Mouse (Mus musculus): Measurements from ENCODE around the gene Slc47a2. TPM values are rescaled to one million over a fixed set of nuclear protein-coding genes. Genes with fewer than 3 reads are reported as not detected.

Gene Slc47a2
- polyA plus RNA-seq, 1 experiment, result 87.1 TPM

- H3K36me3 ChIP-seq (ENCODE audit: control insufficient read depth, insufficient read depth, low read length), result peaks cover 1% of the 10 kb centered on the region; the same call in 1 of the 2 replicates
- peaks cover 14% of the 10 kb centered on the region for H3K4me1 ChIP-seq (ENCODE audit: control insufficient read depth, insufficient read depth, low read length)
- no peaks in the 10 kb centered on the region for H3K27me3 ChIP-seq (ENCODE audit: control insufficient read depth, insufficient read depth, low read length)
- TF ChIP-seq CTCF (IDR thresholded peaks at IDR 0.05; ENCODE audit: control insufficient read depth, insufficient read depth, insufficient replicate concordance, low read depth, low read length) (no peak), POLR2A (IDR thresholded peaks at IDR 0.05; ENCODE audit: control insufficient read depth, low read depth, low read length) (no peak; the same call in 1 of the 2 replicates)
- H3K27ac ChIP-seq (ENCODE audit: control insufficient read depth, insufficient read depth, low read depth, low read length), result no peak overlapping the region
- H3K4me3 ChIP-seq (ENCODE audit: control insufficient read depth, low read depth, low read length), result peak overlapping the region; percentile 32; the same call in 1 of the 2 replicates
Measured at GRCm38 (mm10) chr11:61341233-61341632, 1.4 kb downstream of the Slc47a2 start.

- no peak for TF ChIP-seq CTCF (IDR thresholded peaks at IDR 0.05; ENCODE audit: control insufficient read depth, insufficient read depth, insufficient replicate concordance, low read depth, low read length)
- no peak for TF ChIP-seq POLR2A (IDR thresholded peaks at IDR 0.05; ENCODE audit: control insufficient read depth, low read depth, low read length)
- Histone ChIP-seq H3K36me3 (ENCODE audit: control insufficient read depth, insufficient read depth, low read length) (peaks cover 1% of the 10 kb centered on the region; the same call in 1 of the 2 replicates), H3K4me3 (ENCODE audit: control insufficient read depth, low read depth, low read length) (no peak overlapping the region), H3K4me1 (ENCODE audit: control insufficient read depth, insufficient read depth, low read length) (peaks cover 14% of the 10 kb centered on the region), H3K27ac (ENCODE audit: control insufficient read depth, insufficient read depth, low read depth, low read length) (no peak overlapping the region), H3K27me3 (ENCODE audit: control insufficient read depth, insufficient read depth, low read length) (no peaks in the 10 kb centered on the region)
Measured at GRCm38 (mm10) chr11:61340374-61340773, 2.3 kb downstream of the Slc47a2 start.

- TF ChIP-seq CTCF (IDR thresholded peaks at IDR 0.05; ENCODE audit: control insufficient read depth, insufficient read depth, insufficient replicate concordance, low read depth, low read length) (no peak), POLR2A (IDR thresholded peaks at IDR 0.05; ENCODE audit: control insufficient read depth, low read depth, low read length) (no peak)
- H3K4me3 ChIP-seq (ENCODE audit: control insufficient read depth, low read depth, low read length), result no peak overlapping the region
- H3K4me1 ChIP-seq (ENCODE audit: control insufficient read depth, insufficient read depth, low read length), result peaks cover 9% of the 10 kb centered on the region
- H3K27me3 ChIP-seq (ENCODE audit: control insufficient read depth, insufficient read depth, low read length), result no peaks in the 10 kb centered on the region
- no peak overlapping the region for H3K27ac ChIP-seq (ENCODE audit: control insufficient read depth, insufficient read depth, low read depth, low read length)
- H3K36me3 ChIP-seq (ENCODE audit: control insufficient read depth, insufficient read depth, low read length), result peaks cover 1% of the 10 kb centered on the region; the same call in 1 of the 2 replicates
Measured at GRCm38 (mm10) chr11:61337586-61337985, 5.1 kb downstream of the Slc47a2 start.

- H3K4me1 ChIP-seq (ENCODE audit: control insufficient read depth, insufficient read depth, low read length), result no peaks in the 10 kb centered on the region
- H3K36me3 ChIP-seq (ENCODE audit: control insufficient read depth, insufficient read depth, low read length), result peaks cover 2% of the 10 kb centered on the region; the same call in 1 of the 2 replicates
- H3K27ac ChIP-seq (ENCODE audit: control insufficient read depth, insufficient read depth, low read depth, low read length), result no peak overlapping the region; the same call in 1 of the 2 replicates
- H3K27me3 ChIP-seq (ENCODE audit: control insufficient read depth, insufficient read depth, low read length), result no peaks in the 10 kb centered on the region
- H3K4me3 ChIP-seq (ENCODE audit: control insufficient read depth, low read depth, low read length), result no peak overlapping the region
- TF ChIP-seq POLR2A (IDR thresholded peaks at IDR 0.05; ENCODE audit: control insufficient read depth, low read depth, low read length) (no peak), CTCF (IDR thresholded peaks at IDR 0.05; ENCODE audit: control insufficient read depth, insufficient read depth, insufficient replicate concordance, low read depth, low read length) (no peak)
Measured at GRCm38 (mm10) chr11:61320904-61321687, 21.6 kb downstream of the Slc47a2 start.

GRCm38 (mm10) chr11:61319923-61320567 is 22.6 kb downstream of the Slc47a2 start:
- TF ChIP-seq CTCF (IDR thresholded peaks at IDR 0.05; ENCODE audit: control insufficient read depth, insufficient read depth, insufficient replicate concordance, low read depth, low read length), result no peak
- TF ChIP-seq POLR2A (IDR thresholded peaks at IDR 0.05; ENCODE audit: control insufficient read depth, low read depth, low read length), result no peak
- Histone ChIP-seq H3K4me3 (ENCODE audit: control insufficient read depth, low read depth, low read length) (no peak overlapping the region), H3K27ac (ENCODE audit: control insufficient read depth, insufficient read depth, low read depth, low read length) (no peak overlapping the region; the same call in 1 of the 2 replicates), H3K4me1 (ENCODE audit: control insufficient read depth, insufficient read depth, low read length) (no peaks in the 10 kb centered on the region), H3K36me3 (ENCODE audit: control insufficient read depth, insufficient read depth, low read length) (no peaks in the 10 kb centered on the region), H3K27me3 (ENCODE audit: control insufficient read depth, insufficient read depth, low read length) (no peaks in the 10 kb centered on the region)

GRCm38 (mm10) chr11:61319233-61319922 is 23.3 kb downstream of the Slc47a2 start:
- Histone ChIP-seq H3K27ac (ENCODE audit: control insufficient read depth, insufficient read depth, low read depth, low read length) (peak overlapping the region; percentile 60), H3K4me1 (ENCODE audit: control insufficient read depth, insufficient read depth, low read length) (no peaks in the 10 kb centered on the region), H3K4me3 (ENCODE audit: control insufficient read depth, low read depth, low read length) (no peak overlapping the region), H3K27me3 (ENCODE audit: control insufficient read depth, insufficient read depth, low read length) (no peaks in the 10 kb centered on the region), H3K36me3 (ENCODE audit: control insufficient read depth, insufficient read depth, low read length) (no peaks in the 10 kb centered on the region)
- no peak for TF ChIP-seq CTCF (IDR thresholded peaks at IDR 0.05; ENCODE audit: control insufficient read depth, insufficient read depth, insufficient replicate concordance, low read depth, low read length)

GRCm38 (mm10) chr11:61316864-61317263 is 25.8 kb downstream of the Slc47a2 start:
- H3K4me3 ChIP-seq (ENCODE audit: control insufficient read depth, low read depth, low read length), result no peak overlapping the region
- H3K36me3 ChIP-seq (ENCODE audit: control insufficient read depth, insufficient read depth, low read length), result no peaks in the 10 kb centered on the region; the same call in 1 of the 2 replicates
- 0 out of 2 replicates have a peak overlapping the region, but pooled peaks have one; percentile 19 for H3K27ac ChIP-seq (ENCODE audit: control insufficient read depth, insufficient read depth, low read depth, low read length)
- peaks cover 4% of the 10 kb centered on the region; the same call in 1 of the 2 replicates for H3K4me1 ChIP-seq (ENCODE audit: control insufficient read depth, insufficient read depth, low read length)
- TF ChIP-seq POLR2A (IDR thresholded peaks at IDR 0.05; ENCODE audit: control insufficient read depth, low read depth, low read length) (no peak), CTCF (IDR thresholded peaks at IDR 0.05; ENCODE audit: control insufficient read depth, insufficient read depth, insufficient replicate concordance, low read depth, low read length) (no peak)
- no peaks in the 10 kb centered on the region for H3K27me3 ChIP-seq (ENCODE audit: control insufficient read depth, insufficient read depth, low read length)
